Mouse (Mus musculus) thymus, postnatal 36 days (tissue): ENCODE measurements around the gene 3830417A13Rik.

Experiments used
- DNase-seq, 2 experiments: peaks; one replicate each; pipeline ENCODE4 v3.0.0; 2022; ENCODE audit warnings: mixed read lengths in 2 of 2

Gene 3830417A13Rik

DNA sequence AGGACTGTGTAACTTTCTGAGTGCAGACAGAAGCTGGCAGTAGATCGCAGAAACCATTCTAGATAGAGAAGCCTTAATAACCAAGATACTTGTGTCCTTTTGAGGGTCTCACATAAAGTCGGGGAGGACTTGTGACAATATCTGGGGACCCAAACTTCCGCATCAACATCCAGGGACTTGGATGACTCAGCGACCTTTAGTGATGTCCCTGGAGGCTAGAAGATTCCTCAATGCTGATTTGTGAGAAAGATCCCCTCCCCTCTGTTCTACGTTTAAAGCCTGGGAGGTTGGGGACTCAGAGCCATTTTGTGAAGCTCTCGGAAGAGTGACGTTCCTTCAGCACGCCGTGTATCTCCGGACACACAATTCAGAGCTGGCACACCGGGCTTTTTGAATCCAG is at the start of gene 3830417A13Rik:
TSS of gene 3830417A13Rik (plus strand) at position 301 of the 400 bp plus-strand sequence.
- DNase-seq, result no peak

GRCm38 (mm10) chrX:64152098-64152497 is 21.2 kb upstream of the 3830417A13Rik start, which contains the start of gene Gm6760:
Gene Gm6760 (minus strand): TSS chrX:64152198.
- DNase-seq, result no peak

- no peak for DNase-seq
These were observed 7.9 kb downstream of the 3830417A13Rik start for GRCm38 (mm10) chrX:64181246-64181645.
